Mouse (Mus musculus) MN1 (cell line): Measurements from ENCODE around the gene Zfp97.
"Not testable (repeated sequence)": the region's sequence is repeated elsewhere in the genome, so short reads cannot be mapped to it uniquely, and the experiment has no call there.

ENCODE experiments used
- DNase-seq: peaks from one replicate; pipeline ENCODE4 v3.0.0-alpha.2; 2016; ENCODE audit warnings: low spot score

Gene Zfp97

DNA sequence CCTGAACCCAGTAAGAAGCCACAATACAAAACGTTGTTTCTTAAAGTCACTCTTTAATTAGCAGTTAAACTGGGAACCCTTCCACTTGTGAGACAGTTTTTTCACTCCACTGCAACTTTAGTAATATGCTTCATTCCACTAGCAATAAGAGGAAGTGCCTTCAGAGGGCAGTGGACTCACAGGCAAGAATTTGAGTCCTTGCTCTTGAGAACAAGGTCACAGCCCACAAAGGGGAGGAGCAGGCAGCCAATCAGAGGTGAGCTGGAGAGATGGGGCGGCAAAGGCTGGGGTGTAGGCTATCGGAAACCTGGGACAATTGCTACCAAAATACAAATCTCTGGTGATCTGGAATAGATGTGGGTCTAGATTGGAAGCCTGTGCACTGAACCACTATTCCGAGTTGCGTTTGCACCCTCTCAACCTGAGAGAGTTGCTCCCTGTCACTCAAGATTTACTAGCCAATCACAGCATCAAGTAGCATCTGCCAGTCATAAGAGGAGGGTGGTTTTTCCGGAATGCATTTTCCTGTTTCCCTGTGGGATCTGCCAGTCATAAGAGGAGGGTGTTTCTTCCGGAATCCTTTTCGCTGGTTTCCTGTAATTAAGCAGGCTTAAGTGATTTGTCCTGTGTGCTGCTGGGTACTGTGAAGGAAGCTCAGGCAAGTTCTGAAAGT is at the start of gene Zfp97:
Gene Zfp97 (plus strand): TSS at position 586 of the 673 bp plus-strand sequence.
- not testable (repeated sequence) for DNase-seq

DNA sequence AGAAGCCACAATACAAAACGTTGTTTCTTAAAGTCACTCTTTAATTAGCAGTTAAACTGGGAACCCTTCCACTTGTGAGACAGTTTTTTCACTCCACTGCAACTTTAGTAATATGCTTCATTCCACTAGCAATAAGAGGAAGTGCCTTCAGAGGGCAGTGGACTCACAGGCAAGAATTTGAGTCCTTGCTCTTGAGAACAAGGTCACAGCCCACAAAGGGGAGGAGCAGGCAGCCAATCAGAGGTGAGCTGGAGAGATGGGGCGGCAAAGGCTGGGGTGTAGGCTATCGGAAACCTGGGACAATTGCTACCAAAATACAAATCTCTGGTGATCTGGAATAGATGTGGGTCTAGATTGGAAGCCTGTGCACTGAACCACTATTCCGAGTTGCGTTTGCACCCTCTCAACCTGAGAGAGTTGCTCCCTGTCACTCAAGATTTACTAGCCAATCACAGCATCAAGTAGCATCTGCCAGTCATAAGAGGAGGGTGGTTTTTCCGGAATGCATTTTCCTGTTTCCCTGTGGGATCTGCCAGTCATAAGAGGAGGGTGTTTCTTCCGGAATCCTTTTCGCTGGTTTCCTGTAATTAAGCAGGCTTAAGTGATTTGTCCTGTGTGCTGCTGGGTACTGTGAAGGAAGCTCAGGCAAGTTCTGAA is 57.7 kb downstream of the Zfp97 start:
- not testable (repeated sequence) for DNase-seq

DNA sequence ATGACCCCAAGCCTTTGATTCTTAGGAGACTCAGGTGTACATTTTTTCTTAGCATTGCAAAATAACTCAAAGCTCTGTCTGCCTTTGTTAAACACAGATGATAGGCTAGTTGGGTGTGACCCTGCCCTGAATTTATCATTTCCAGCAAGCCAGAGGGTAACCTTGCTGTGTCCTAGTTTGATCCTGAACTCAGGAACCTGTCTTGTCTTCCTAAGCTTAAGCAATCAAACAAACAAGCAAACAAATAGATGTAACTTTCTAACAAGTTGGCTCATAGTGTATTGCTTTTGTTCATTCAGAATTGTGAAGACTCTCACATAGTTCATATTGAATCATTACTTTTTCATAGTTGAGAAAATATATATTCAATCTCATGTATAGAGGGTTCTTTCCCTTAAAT is 73.5 kb downstream of the Zfp97 start:
- DNase-seq: not testable (repeated sequence)

DNA sequence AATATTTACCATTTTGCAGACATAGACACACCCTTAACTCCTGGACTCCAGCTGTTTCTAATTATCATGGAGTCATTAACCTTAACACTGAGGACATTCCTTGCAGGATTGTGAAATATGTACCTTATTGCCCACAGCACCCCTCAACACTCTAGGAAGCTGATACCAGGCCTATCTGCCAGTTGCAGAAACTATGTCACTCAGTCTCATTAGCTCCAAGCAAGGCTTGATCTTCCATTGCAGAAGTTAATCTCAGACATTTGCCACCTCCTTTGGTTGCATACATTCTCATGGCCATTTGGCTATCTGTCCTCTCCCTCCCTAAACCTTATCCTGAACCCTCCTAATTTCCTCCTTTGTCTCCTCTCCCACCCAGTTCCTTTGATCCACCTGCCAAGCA is 74.0 kb downstream of the Zfp97 start:
- DNase-seq: no peak

GRCm38 (mm10) chr17:17196111-17196510 is 74.9 kb downstream of the Zfp97 start:
- not testable (repeated sequence) for DNase-seq
